Mouse (Mus musculus) forebrain, embryonic 13.5 days (tissue): ENCODE data around the gene Msrb3. TPM values are rescaled to one million over a fixed set of nuclear protein-coding genes. Genes with fewer than 3 reads are reported as not detected.

ENCODE experiments used
- ATAC-seq: fragments of 200-750 bp; cut with Nextera tagmentation; 2 replicates; pipeline ENCODE4 v1.8.0; 2017
- H3K27ac ChIP-seq: fragments of 300-500 bp; sonication (generic); 2 replicates; pipeline ENCODE4 v1.5.1; 2015; ENCODE audit warnings: inconsistent platforms, mild to moderate bottlenecking, moderate library complexity
- H3K27me3 ChIP-seq: fragments of 300-500 bp; sonication (generic); 2 replicates; pipeline ENCODE4 v1.6.1; 2015; ENCODE audit warnings: mild to moderate bottlenecking, inconsistent platforms
- H3K36me3 ChIP-seq: fragments of 300-500 bp; sonication (generic); 2 replicates; pipeline ENCODE4 v1.6.1; 2015; ENCODE audit warnings: mild to moderate bottlenecking, inconsistent platforms; ENCODE audit not compliant: poor library complexity, severe bottlenecking
- H3K4me1 ChIP-seq: fragments of 300-500 bp; sonication (generic); 2 replicates; pipeline ENCODE4 v1.6.1; 2015; ENCODE audit warnings: inconsistent platforms
- H3K4me2 ChIP-seq: fragments of 300-500 bp; sonication (generic); 2 replicates; pipeline ENCODE4 v1.6.1; 2015; ENCODE audit warnings: inconsistent platforms, mild to moderate bottlenecking, moderate library complexity
- H3K4me3 ChIP-seq: fragments of 300-500 bp; sonication (generic); 2 replicates; pipeline ENCODE4 v1.5.1; 2015; ENCODE audit warnings: mild to moderate bottlenecking, inconsistent platforms
- H3K9ac ChIP-seq: fragments of 300-500 bp; sonication (generic); 2 replicates; pipeline ENCODE4 v1.6.1; 2015; ENCODE audit warnings: mild to moderate bottlenecking, inconsistent platforms
- H3K9me3 ChIP-seq: fragments of 300-500 bp; sonication (generic); replicated peaks from 2 replicates; pipeline ENCODE4 v1.6.1; 2016; ENCODE audit warnings: inconsistent platforms
- WGBS: fragments of 180-500 bp; shearing (Covaris S2); methylation state at CpG from one replicate; pipeline ENCODE4 v1.1.7; 2015; 5-methylcytosine and 5-hydroxymethylcytosine counted together
- polyA plus RNA-seq: library from polyadenylated mRNA; unstranded; fragments of >200 nt; fragmentation: Nextera tagmentation; extraction: Ambion mirVana; gene quantifications from 2 replicates; pipeline ENCODE4 v1.2.1, GENCODE M21; 2015

Msrb3 gene
- polyA plus RNA-seq, 1 experiment from 2014 or later = 3.1 TPM

- peak overlapping the region; percentile 49 for H3K4me2 ChIP-seq
- 0 out of 2 replicates have a peak, but pooled peaks cover 5% of the 10 kb centered on the region for H3K27me3 ChIP-seq
- peak overlapping the region; percentile 77 for H3K27ac ChIP-seq
- peaks cover 49% of the 10 kb centered on the region for H3K4me1 ChIP-seq
- WGBS = 41% methylated on average over 9 of the region's 9 CpGs
- no peak overlapping the region for H3K4me3 ChIP-seq
- H3K36me3 ChIP-seq = no peaks in the 10 kb centered on the region
- H3K9ac ChIP-seq = no peak overlapping the region
- ATAC-seq = no peak
- no peaks in the 10 kb centered on the region for H3K9me3 ChIP-seq
These were observed 47.6 kb downstream of the Msrb3 start for GRCm38 (mm10) chr10:120851196-120851781.

- no peak overlapping the region for H3K4me3 ChIP-seq
- 0 out of 2 replicates have a peak, but pooled peaks cover 5% of the 10 kb centered on the region for H3K27me3 ChIP-seq
- peak overlapping the region; percentile 77 for H3K27ac ChIP-seq
- WGBS = 37% methylated on average over 24 of the region's 24 CpGs
- H3K9ac ChIP-seq = no peak overlapping the region
- H3K4me2 ChIP-seq = peak overlapping the region; percentile 49
- ATAC-seq = peak; percentile 33; the same call in 1 of the 2 replicates
- H3K9me3 ChIP-seq = no peaks in the 10 kb centered on the region
- H3K4me1 ChIP-seq = peaks cover 49% of the 10 kb centered on the region
- no peaks in the 10 kb centered on the region for H3K36me3 ChIP-seq
These were observed 48.3 kb downstream of the Msrb3 start for GRCm38 (mm10) chr10:120850391-120851195.

- Histone ChIP-seq H3K9me3 (no peaks in the 10 kb centered on the region), H3K4me1 (peaks cover 33% of the 10 kb centered on the region), H3K27me3 (0 out of 2 replicates have a peak, but pooled peaks cover 5% of the 10 kb centered on the region), H3K9ac (no peak overlapping the region), H3K36me3 (no peaks in the 10 kb centered on the region), H3K4me3 (no peak overlapping the region), H3K27ac (no peak overlapping the region), H3K4me2 (no peak overlapping the region)
- ATAC-seq = no peak
- WGBS = 84% methylated on average over 7 of the region's 7 CpGs
These were observed 50.2 kb downstream of the Msrb3 start for GRCm38 (mm10) chr10:120848677-120849076.

DNA sequence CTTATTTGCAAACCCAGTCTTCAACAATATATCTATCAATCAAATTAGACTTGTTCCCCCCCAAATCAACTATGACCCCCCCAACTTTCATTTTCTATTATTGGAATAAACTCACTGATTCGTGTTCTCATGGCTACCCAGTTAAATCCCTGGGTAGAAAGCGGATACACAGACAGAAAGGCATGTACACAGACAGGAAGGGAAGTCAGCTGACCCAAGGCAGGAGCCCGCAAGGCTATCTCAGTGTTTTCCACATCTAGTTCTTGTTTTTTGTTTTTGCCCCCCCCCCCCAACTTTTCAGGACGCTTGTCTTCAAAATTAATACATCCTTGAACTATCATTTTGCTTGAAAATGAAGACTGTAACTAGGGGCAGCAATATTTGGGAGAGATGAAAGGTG, 51.1 kb downstream of the Msrb3 start:
- ATAC-seq = no peak

DNA sequence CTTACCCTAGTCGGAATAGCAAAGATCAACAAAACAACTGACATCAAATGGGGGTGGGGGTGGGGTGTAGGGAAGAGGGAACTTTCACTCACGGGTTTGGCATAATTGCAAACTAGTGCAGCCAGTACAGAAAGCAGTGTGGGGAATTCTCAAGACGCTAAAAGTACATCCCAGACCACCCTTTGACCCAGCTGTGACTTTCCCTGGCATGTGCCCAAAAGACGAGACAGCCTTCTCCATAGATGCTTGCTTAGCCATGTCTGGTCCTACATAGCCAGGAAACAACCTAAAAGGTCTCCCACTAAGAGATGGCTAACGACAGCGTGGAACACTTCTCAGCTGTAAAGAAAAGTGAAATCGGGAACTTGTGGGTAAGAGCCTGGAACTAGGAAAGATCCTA, 58.9 kb downstream of the Msrb3 start:
- no peak overlapping the region for H3K4me2 ChIP-seq
- no peaks in the 10 kb centered on the region for H3K27me3 ChIP-seq
- no peak overlapping the region for H3K4me3 ChIP-seq
- no peak overlapping the region for H3K27ac ChIP-seq
- H3K4me1 ChIP-seq = no peaks in the 10 kb centered on the region
- H3K9me3 ChIP-seq = no peaks in the 10 kb centered on the region
- H3K9ac ChIP-seq = no peak overlapping the region
- 86% methylated on average over 7 of the region's 7 CpGs for WGBS
- no peak for ATAC-seq
- H3K36me3 ChIP-seq = no peaks in the 10 kb centered on the region; the same call in 1 of the 2 replicates

More for the DNA sequence above, 51.1 kb downstream of the Msrb3 start:
- 82% methylated on average over 4 of the region's 4 CpGs for WGBS
- no peak overlapping the region for H3K4me3 ChIP-seq
- H3K36me3 ChIP-seq = no peaks in the 10 kb centered on the region; the same call in 1 of the 2 replicates
- H3K4me1 ChIP-seq = peaks cover 24% of the 10 kb centered on the region
- 0 out of 2 replicates have a peak, but pooled peaks cover 1% of the 10 kb centered on the region for H3K27me3 ChIP-seq
- H3K9me3 ChIP-seq = no peaks in the 10 kb centered on the region
- no peak overlapping the region for H3K4me2 ChIP-seq
- H3K27ac ChIP-seq = no peak overlapping the region
- H3K9ac ChIP-seq = no peak overlapping the region

DNA sequence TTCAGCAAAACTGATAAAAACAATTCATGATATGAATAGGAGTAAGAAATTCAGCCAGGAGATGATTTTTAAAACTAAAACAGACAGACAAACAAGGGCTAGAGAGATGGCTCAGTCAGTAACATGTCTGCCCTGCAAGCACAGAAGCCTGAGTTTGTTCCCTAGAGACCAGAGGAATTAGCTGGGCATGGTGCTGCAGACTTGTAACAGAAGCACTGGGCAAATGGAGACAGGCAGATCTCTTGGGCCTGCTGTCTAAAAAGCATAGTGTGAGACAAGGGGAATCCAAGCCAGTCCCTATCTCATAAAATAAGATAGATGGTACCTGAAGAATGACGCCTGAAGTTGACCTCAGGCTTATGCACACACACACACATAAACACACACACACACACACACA, 64.4 kb downstream of the Msrb3 start:
- Histone ChIP-seq H3K4me1 (no peaks in the 10 kb centered on the region), H3K9ac (no peak overlapping the region), H3K4me3 (no peak overlapping the region), H3K27me3 (no peaks in the 10 kb centered on the region), H3K9me3 (no peaks in the 10 kb centered on the region), H3K36me3 (no peaks in the 10 kb centered on the region), H3K27ac (no peak overlapping the region), H3K4me2 (no peak overlapping the region)
- no peak for ATAC-seq
- 80% methylated on average over 1 of the region's 1 CpGs for WGBS

DNA sequence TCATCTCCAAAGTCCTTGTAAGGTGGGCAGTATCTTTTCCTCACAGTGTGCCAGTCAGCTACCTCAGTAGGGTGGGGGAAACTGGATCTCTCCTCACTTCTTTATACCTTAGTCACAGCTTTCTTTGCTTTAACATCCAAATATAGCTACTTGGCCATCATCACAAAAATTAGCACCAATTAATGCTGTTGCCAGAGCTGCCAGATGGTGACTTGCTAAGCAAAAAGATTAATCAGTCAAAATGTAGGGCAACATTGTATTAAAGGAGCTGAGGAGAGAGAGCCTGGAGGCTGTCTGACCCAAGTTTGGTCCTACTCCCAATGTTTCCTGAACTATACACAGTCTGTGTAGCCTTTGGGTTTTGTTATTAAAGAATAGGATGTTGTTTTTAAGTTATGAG, 65.1 kb downstream of the Msrb3 start:
- Histone ChIP-seq H3K9me3 (no peaks in the 10 kb centered on the region), H3K4me1 (no peaks in the 10 kb centered on the region)

DNA sequence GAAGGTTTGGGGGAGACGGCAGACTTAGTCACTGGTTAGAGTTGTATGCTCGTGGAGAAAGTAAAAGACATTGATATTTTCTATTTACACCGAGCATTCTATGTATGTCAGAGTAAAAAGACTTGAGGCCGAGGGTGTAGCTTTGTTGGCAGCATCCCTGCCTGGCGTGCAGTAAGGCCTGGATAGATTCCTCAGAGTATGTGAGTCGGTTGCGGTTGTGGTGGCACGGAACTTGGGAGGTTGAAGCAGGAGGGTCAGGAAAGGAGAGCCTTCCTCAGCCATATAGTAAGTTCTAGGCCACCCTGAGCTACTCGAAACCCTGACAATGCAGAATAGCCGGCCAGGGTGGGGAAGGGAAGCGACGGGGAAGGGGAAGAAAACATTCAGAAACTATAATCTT, 71.1 kb downstream of the Msrb3 start:
- Histone ChIP-seq H3K36me3 (no peaks in the 10 kb centered on the region), H3K9me3 (no peaks in the 10 kb centered on the region), H3K27me3 (no peaks in the 10 kb centered on the region), H3K4me2 (no peak overlapping the region), H3K4me3 (no peak overlapping the region), H3K9ac (no peak overlapping the region), H3K27ac (no peak overlapping the region), H3K4me1 (peaks cover 25% of the 10 kb centered on the region)
- no peak for ATAC-seq
- 84% methylated on average over 12 of the region's 12 CpGs for WGBS

More for the DNA sequence above, 65.1 kb downstream of the Msrb3 start:
- Histone ChIP-seq H3K27me3 (no peaks in the 10 kb centered on the region), H3K4me2 (no peak overlapping the region), H3K36me3 (no peaks in the 10 kb centered on the region), H3K27ac (no peak overlapping the region), H3K9ac (no peak overlapping the region), H3K4me3 (no peak overlapping the region)
- no peak for ATAC-seq

DNA sequence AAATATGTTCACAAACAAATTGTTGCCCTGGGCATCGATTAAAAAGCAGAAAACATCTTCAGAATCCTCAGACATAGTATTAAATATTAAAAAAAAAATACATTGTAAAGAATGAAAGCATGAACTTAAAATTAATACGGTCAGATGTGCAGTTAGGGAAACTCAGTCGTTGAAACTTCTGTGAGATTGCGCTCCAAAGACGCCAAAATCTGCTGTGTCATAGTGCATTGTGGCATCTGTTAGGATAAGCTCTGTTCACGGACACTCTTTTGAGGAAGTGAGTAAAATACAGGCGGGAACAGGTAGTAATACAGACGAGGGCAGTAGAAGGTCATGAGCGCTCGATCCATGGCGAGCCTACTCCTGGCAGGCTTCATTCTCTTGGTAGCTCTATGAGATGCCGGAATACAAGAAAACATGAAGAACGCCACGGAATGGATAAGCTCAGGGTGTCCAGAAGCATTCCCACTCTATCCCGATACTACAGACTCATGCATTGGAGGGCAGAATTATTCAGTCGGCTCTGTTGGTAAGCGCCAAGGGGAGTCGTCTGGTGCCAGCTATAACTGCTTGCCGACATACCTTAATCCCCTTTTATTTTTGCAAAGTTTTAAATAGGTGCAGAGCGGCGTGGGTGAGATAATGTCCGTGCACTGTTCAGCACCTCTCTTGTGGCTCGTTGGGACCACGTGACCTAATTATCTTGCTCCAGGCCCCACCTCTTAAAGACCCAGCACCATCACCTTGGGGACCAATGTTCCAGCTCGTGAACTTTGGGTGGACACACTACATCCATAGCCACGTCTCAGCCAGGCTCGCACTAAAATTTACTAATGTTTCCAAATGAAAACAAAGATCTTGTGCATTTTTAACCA, 71.9 kb downstream of the Msrb3 start:
- Histone ChIP-seq H3K4me3 (peak overlapping the region; percentile 33), H3K9ac (peak overlapping the region; percentile 48), H3K4me1 (peaks cover 27% of the 10 kb centered on the region), H3K36me3 (no peaks in the 10 kb centered on the region), H3K27me3 (no peaks in the 10 kb centered on the region), H3K27ac (peak overlapping the region; percentile 76), H3K4me2 (peak overlapping the region; percentile 58), H3K9me3 (no peaks in the 10 kb centered on the region)
- WGBS = 53% methylated on average over 27 of the region's 27 CpGs
- ATAC-seq = peak; percentile 72

DNA sequence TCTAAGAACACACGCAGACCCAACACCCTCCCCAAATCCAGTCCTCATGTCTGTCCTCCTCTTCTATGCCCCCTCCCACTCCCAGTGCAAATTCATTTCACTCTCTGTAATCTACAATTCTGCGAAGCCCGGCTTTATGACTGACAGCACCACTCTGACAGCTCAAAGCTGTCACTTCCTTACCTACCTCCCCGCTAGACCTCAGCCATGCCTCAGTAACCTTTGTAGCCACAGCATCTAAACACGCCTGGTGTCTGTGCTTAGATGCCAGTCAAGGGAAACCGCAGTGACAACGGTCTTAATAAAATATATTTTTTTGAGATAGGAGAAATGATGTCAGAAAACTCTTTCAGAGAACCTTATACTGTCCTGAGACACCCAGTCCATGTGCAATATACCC, 72.5 kb downstream of the Msrb3 start:
- H3K4me3 ChIP-seq = peak overlapping the region; percentile 33

GRCm38 (mm10) chr10:120825594-120825993, 73.3 kb downstream of the Msrb3 start:
- Histone ChIP-seq H3K27ac (peak overlapping the region; percentile 68), H3K27me3 (no peaks in the 10 kb centered on the region), H3K4me3 (peak overlapping the region; percentile 6; the same call in 1 of the 2 replicates), H3K4me1 (peaks cover 42% of the 10 kb centered on the region), H3K9me3 (no peaks in the 10 kb centered on the region), H3K4me2 (peak overlapping the region; percentile 58), H3K36me3 (no peaks in the 10 kb centered on the region), H3K9ac (0 out of 2 replicates have a peak overlapping the region, but pooled peaks have one; percentile 26)
- peak; percentile 85; the same call in 1 of the 2 replicates for ATAC-seq
- WGBS = 1% methylated on average over 11 of the region's 11 CpGs

More for the DNA sequence above, 72.5 kb downstream of the Msrb3 start:
- H3K9ac ChIP-seq = peak overlapping the region; percentile 43; the same call in 1 of the 2 replicates
- no peaks in the 10 kb centered on the region for H3K36me3 ChIP-seq
- 34% methylated on average over 7 of the region's 7 CpGs for WGBS
- H3K27ac ChIP-seq = peak overlapping the region; percentile 76
- no peaks in the 10 kb centered on the region for H3K9me3 ChIP-seq
- peak overlapping the region; percentile 58 for H3K4me2 ChIP-seq
- H3K27me3 ChIP-seq = no peaks in the 10 kb centered on the region
- peak; percentile 5; the same call in 1 of the 2 replicates for ATAC-seq
- H3K4me1 ChIP-seq = peaks cover 34% of the 10 kb centered on the region
